Mouse (Mus musculus) thymus, postnatal 0 days (tissue): ENCODE measurements around the gene Pdcd1lg2. TPM values are rescaled to one million over a fixed set of nuclear protein-coding genes. Genes with fewer than 3 reads are reported as not detected.

Source experiments
- DNase-seq: peaks from one replicate; pipeline ENCODE4 v3.0.0-alpha.2; 2015; ENCODE audit warnings: low spot score
- polyA plus RNA-seq: library from polyadenylated mRNA; unstranded; fragments of >200 nt; fragmentation: Nextera tagmentation; extraction: Ambion mirVana; gene quantifications from 2 replicates; pipeline ENCODE4 v1.2.1, GENCODE M21; 2015

Pdcd1lg2 gene
- polyA plus RNA-seq = 4.6 and 4.9 TPM in 2 replicates

GRCm38 (mm10) chr19:29410619-29411018 is at the start of gene Pdcd1lg2:
Pdcd1lg2 (plus strand) TSS chr19:29410919.
- DNase-seq = no peak

GRCm38 (mm10) chr19:29361468-29362130 is 49.1 kb upstream of the Pdcd1lg2 start:
- peak; percentile 94 for DNase-seq

- no peak for DNase-seq
These were observed 48.4 kb upstream of the Pdcd1lg2 start for GRCm38 (mm10) chr19:29362173-29362930.

DNA sequence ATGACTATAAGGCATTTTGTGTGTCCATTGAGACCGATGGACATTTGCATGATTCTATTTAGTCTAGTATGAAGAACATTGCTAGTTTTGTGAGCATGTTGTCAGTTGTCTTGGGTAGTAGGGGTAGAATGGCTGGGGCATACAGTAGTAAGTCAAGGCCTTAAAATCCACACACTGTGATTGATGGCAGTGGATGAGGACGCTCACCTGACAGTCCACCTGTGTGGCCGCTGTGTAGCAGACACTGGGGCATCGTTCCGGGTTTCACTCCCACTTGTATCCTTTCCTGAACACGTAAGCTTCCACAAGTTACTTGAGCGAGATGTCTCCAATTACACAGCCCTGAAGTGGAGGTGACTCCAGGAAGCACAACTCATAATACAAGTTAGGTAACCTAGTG is 47.2 kb upstream of the Pdcd1lg2 start:
- DNase-seq = no peak

GRCm38 (mm10) chr19:29364076-29364475 is 46.6 kb upstream of the Pdcd1lg2 start:
- no peak for DNase-seq

- DNase-seq = peak; percentile 36
These were observed 45.6 kb upstream of the Pdcd1lg2 start for GRCm38 (mm10) chr19:29365105-29365504.

DNA sequence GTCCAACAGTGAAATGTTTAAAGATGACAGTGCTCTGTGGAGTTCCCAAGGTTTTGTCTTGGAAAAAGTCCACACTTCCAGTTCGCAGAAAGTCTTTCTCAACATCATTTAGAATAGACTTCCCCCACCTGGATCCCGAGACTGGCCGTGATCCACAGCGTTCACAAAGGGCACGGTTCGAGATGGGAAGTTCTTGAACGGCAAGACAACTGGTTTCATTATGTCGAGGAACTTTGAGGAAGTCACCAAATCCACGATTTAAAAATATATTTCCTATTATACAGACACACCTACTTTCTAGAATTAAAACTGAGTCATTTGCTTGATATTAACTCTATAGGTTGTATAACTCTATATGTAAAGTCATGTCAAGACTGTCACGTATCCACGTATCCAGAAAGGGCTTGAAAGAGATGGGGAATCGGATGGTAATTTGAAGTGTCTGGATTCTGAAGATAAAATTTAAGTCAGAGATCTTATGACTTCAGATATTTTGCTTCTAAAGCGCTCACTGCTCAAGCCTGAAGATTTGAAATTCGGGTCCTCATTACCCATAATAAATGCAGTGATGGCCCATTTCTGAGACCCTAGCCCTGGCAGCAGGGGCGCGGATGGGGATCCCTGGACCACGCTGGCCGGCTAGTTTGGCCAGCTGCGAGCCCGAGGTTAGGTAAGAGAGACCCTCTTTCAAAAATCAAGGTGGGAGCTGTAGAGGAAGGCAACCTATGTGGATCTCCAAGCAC is 44.3 kb upstream of the Pdcd1lg2 start:
- no peak for DNase-seq

DNA sequence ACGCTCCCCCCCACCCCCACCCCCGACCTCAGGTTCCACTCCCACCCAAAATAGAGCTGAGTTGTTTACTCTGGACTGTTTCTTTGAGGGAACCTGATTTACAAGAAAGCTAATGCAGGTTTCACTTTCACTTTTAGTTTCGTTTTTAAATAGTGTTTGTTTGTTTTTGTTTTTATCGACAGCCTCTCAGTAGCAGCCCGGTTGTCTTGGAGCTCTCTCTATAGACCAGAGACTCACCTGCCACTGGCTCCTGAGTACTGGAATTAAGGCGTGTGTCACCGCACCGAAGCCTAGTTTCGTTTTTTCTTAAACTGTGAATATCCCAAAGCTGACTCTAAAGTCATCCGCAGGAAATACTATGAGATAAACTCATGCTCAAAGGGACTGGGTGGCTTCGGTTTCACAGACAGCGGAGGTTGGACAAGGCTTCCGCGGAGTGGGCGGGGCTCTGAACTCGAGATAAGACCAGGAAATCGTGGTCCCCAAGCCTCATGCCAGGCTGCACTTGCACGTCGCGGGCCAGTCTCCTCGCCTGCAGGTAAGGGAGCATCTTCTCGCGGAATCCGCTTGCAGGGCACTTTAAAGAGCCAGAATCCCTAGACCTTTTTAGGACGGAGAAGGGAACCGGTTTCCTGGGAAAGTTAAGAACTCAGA is 43.6 kb upstream of the Pdcd1lg2 start, which contains the start of the genes Plgrkt and Cd274:
Plgrkt (minus strand) TSS at position 422 of the 654 bp plus-strand sequence.
Cd274 (plus strand) TSS at position 487 of the 654 bp plus-strand sequence.
- peak; percentile 94 for DNase-seq

DNA sequence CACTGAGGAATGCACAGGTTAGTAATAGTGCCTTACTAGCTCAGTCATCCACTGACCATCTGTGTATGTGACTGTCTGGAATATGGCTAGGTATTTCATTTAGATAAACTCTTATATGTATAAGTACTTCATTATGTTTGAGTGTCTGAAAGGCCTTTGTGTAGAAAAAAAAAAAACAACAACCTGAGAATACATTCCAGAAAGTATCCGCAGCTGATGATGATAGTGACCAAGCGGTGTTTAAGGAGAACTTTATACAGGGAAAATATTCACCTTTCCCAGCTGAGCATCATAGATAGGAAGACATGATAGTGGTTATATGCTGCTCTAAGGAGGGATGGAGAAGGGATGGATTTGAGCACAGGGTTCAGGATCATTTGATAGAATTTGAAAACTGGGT is 42.7 kb upstream of the Pdcd1lg2 start:
- no peak for DNase-seq

DNA sequence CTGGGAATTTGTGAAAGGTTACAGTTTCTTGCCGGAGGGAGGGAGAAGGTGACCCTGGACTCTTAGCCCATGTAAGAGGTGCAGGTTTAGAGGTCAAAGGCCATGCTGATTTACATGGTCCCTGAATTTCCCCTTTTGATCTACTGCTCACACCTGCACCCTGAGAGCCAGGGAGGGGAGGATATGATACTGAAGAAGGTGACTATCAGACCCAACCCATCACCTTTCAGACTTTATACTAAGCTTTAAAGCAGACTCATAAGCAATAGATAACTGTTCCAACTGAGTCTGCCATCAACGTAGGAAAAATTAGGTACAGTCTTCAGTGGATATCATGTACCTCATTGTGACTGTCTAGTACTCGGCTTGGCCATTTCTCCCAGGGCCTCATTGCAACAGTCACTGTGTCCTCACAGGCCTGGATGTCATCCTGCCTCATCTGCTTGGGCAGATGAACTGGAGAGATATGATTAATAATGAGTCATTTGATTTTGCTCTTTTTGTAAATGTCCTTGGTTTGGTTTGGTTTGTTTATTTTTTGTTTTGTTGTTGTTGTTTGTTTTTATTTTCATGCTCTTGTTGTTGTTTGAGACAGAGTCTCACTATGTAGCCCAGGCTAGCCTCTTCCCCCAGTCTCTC is 41.9 kb upstream of the Pdcd1lg2 start:
- no peak for DNase-seq

DNA sequence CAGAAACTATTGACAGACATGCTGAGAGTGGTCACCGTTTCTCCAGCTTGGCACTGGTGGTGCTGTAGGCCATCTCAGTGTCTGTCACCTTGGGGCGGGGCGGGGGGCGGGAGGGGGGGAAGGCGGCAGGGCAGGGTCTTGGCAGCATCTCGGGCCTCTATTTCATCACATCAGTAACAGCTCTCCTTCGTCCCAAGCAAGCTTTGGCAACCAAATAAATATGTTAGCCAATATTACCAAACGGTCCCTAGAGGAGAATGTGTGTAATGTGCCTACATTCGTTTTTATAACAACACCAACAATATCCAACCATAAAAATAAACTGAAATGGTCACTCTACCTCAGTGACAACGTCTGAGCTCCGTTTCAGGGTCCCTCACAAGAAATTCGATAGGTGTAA is 40.6 kb upstream of the Pdcd1lg2 start:
- no peak for DNase-seq

DNA sequence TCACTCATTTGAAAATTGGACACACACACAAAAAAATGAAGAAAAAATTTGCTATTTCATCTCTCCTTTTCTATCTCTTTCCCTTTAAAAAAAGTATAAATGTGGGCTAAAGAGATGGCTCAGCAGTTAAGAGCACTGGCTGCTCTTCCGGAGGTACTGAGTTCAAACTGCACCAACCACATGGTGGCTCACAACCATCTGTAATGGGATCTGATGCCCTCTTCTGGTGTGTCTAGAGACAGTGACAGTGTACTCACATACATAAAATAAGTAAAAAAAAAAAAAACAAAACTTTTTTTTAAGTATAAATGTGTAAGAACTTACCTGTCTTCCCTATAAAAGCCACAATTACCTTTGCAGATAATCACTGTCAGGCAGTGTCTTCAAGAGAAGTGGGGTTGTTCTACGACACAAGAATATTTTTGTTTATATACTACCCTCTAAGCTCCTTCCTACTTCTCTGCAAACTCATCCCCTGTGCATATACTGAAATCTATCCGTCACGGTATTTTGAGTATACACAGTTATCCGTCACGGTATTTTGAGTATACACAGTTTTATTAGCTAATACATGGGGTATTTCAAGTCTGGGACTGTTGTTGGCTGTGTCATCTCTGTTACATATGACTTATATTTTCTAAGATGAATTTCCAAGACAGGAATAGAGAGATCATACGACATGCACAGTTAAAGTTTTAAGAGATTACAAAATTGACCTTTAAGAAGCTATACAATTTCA is 40.0 kb upstream of the Pdcd1lg2 start:
- peak; percentile 20 for DNase-seq

- peak; percentile 40 for DNase-seq
These were observed 39.2 kb upstream of the Pdcd1lg2 start for GRCm38 (mm10) chr19:29371284-29372081.

DNA sequence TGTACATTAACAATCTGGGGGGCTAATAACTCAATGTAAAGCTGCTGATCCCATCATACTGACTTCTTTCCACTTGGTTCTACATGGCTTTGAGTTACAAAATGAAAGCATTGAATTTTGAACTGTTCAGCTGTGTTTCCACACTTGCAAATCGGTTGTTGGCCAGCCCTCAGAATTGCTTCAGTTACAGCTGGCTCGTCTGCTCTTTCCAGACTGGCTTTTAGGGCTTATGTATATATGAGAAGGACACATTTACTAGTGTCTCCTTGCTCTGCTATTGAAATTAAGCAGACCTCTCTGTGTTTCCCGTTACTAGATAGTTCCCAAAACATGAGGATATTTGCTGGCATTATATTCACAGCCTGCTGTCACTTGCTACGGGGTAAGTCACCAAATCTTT is 38.6 kb upstream of the Pdcd1lg2 start:
- DNase-seq = peak; percentile 47

GRCm38 (mm10) chr19:29372621-29373020 is 38.1 kb upstream of the Pdcd1lg2 start:
- no peak for DNase-seq

DNA sequence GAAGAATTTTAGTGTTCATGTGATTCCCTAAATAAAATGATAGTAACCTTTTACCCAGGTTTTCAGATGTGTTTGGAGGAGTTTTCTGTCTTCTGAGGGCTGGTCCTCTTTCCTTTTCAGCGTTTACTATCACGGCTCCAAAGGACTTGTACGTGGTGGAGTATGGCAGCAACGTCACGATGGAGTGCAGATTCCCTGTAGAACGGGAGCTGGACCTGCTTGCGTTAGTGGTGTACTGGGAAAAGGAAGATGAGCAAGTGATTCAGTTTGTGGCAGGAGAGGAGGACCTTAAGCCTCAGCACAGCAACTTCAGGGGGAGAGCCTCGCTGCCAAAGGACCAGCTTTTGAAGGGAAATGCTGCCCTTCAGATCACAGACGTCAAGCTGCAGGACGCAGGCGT is 37.3 kb upstream of the Pdcd1lg2 start:
- DNase-seq = no peak

DNA sequence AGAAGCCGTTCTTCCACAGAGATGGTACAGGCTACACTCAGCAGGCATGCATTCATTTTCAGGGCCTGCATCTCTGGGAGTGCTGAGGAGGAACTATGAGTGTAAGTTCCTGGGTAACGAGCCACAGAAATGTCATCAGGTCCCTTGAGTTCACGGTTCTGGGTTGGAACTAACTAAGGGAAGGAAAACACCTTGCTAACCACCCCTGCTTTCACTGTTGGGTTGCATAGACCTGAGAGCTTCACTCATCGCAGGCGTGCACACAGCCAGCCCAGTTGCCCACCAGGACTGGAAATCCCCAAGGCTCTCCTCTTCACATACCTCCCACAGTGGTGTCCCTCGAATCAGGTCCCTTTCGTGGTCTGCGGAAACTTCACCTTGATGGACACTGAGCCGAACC is 35.8 kb upstream of the Pdcd1lg2 start:
- no peak for DNase-seq

- no peak for DNase-seq
These were observed 34.3 kb upstream of the Pdcd1lg2 start for GRCm38 (mm10) chr19:29376382-29376781.

DNA sequence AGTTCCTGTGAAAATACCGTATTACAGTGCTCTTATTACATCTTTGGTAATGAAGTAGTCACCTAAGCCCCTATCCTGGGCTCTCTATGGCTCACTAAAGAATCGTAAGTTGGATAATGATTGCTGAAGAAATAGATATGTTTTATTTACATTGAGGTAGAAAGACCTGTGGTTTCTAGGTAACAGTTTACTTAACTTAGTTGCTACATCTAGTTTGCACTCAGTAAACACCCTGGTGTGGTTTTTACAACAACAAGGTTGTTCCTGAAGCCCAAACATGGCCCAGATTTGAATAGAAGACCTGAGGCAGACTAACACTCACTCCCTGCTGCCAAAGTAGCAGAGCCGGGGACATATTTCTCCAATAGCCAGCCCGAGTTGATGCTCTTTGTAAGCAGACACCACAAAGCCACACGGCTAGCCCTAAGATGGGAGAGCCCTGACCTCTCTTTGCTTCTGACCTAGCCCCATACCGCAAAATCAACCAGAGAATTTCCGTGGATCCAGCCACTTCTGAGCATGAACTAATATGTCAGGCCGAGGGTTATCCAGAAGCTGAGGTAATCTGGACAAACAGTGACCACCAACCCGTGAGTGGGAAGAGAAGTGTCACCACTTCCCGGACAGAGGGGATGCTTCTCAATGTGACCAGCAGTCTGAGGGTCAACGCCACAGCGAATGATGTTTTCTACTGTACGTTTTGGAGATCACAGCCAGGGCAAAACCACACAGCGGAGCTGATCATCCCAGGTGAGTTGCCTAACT is 30.7 kb upstream of the Pdcd1lg2 start:
- DNase-seq = no peak
